Mouse (Mus musculus) skeletal muscle tissue, adult 2 months (tissue): ENCODE results near the gene Mark4.

ENCODE experiments used
- DNase-seq: peaks from one replicate; pipeline ENCODE4 v3.0.0-alpha.2; 2012; ENCODE audit warnings: low read depth, low spot score

The Mark4 gene

DNA sequence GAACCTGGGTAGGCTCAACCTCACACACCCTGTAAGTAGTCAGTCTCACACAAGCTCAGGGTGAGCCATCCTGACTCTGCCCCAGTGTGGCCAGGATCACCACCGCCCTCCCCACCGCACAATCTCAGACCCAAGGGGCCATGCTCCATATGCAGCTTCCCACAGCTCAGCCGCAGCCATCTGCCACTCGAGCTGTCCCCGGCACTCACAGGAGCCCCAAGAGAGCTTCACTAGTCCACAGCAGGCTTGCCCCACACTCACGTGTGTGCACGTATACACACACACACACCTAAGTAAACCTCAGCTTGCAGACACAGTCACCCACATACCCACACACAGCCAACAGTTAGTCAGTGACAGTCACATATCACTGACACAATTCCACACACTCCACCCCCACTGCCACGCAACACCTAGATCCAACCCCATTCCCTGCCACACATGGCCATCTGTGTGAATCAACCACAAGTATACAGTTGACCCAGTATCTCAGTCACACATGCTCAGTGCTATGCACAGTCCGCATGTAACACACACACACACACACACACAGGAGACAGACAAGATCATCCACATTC lies 56.0 kb downstream of the Mark4 start:
- no peak for DNase-seq

DNA sequence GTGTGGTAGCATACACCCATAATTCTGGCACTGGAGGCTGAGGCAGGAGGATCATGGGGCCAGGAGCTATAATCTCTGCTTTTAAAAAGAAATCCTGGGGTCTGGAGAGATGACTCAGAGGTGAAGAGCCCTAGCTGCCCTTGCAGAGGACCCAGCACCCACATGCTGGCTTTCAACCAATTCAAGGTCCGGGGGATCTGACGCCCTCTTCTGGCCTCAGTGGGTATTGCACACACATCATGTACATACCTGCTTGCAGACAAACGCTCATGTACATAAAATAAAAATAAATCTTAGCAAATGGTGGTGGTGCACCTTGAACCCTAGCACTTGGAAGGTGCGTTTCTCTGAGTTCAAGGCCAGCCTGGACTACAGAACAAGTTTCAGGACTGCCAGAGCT lies 57.7 kb downstream of the Mark4 start:
- DNase-seq: no peak

DNA sequence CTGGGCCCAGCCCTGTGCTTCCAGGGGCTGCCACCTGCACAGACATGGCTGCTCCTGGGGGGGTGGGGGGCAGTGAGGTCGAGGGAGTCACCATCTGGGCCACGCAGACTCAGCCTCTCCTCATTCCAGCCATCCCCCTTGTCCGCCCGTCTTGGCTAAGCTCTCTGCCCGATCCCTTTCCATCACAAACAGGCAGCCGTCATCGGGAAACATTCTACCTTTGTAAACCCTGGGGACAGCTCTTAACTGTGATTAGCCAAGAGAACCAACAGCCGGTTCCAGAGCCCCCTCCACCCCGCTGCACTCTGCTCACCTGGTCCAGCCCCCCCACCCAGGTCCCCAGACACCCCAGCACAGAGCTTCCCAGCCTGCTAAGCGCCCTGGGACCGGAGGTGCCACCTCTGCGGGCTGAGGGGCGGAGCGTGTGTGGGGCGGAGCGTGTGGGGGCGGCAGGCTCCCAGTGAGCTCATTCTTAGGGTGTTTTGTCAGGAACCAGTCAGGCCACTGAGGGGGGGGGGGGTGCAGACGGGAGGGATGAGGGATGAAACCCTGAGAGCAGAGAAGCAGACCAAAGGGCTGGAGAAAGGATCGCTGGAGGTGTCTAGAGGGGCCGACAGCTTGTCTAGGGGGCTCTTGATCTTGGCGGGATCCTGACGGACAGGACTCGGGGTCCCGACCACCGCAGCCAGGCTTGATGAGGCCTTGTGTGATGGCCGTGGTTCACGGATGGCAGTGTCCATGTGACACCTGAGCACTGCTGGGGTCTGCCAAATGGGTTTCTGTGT lies 58.9 kb downstream of the Mark4 start:
- DNase-seq: no peak

DNA sequence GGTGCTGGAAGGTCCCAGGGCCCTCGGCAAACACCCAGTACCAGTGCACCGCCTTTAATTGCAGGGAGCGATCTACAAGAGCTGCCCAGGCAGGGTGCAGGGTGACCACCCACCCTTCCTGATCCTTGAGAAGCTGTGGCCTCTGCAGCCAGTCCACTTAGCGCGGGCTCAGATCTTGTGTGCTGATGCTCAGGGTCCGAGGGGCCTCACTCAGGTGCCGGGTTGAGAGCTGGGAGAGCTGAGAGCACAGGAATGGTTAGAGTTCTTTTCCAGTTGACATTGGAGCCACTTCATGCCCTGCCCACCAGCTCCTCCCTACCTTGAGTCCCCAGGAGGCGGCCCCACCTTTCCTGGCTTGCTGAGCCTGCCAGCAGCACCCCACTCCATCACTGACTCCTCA lies 64.1 kb downstream of the Mark4 start:
- no peak for DNase-seq

DNA sequence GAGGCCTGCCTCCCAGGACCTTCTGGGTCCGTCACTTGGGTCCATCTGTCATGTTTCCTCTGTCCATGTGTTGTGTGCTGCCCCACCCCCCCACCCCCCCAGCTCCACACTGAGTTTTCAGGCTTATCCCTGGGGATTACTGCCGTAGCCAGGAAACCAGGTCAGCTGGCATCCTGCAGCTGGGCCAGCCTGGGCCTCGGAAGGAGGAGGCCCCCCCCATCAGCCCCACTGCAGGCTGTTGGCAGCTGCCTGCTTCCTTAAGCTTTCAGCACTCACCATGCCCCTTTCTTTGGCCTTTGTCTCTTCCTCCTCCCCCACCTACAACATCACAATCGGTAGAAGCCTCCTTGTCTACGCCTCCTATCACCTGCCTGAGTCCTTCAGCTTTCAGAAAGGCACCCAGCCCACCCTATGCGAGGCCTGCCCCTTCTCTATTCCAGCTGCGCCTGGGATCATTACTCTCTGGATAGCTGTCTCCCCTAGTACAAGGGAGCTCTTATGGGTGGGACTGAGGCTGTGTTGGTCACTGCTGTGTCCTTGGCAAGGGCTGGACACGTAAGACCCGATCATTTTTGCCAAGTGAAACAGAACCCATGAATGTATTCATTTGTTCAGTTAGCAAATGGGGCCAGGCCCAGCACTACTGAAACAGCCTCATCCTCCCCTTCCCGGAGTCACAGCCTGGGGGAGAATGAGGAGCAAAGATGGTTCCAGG lies 69.8 kb downstream of the Mark4 start:
- DNase-seq: no peak

DNA sequence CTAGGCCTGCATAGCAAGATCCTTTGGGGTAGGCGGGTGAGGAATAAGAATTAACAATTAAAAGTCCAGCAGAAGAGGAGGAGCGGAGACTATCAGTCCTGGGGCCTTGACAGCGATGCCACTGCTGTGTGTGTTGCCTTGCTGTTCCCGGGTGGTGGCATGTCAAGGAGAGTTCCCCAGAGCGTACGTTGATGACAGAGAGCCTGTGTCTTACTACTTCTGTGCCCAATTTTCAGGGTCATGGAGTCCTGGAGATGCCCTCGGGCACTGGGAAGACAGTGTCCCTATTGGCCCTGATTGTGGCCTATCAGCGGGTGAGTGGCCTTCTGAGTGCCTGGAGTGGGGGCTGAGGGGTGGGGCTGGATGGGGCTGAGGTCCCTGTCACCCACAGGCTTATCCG lies 74.9 kb downstream of the Mark4 start:
- DNase-seq: no peak

DNA sequence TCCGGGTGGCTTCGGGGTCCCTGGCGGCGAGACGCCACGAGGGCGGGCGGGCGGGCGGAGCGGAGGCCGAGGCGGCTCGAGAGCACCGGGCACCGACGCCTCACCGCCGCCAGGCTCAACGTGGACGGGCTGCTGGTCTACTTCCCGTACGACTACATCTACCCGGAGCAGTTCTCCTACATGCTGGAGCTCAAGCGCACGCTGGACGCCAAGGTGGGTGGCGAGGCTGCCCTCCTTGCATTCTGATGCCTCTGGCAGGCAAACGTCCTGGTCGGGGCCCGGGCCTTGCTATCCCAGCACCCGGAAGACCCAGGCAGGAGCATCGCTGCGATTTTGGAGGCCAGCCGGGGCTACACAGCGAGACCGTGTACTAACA lies 76.5 kb downstream of the Mark4 start:
- DNase-seq: no peak

DNA sequence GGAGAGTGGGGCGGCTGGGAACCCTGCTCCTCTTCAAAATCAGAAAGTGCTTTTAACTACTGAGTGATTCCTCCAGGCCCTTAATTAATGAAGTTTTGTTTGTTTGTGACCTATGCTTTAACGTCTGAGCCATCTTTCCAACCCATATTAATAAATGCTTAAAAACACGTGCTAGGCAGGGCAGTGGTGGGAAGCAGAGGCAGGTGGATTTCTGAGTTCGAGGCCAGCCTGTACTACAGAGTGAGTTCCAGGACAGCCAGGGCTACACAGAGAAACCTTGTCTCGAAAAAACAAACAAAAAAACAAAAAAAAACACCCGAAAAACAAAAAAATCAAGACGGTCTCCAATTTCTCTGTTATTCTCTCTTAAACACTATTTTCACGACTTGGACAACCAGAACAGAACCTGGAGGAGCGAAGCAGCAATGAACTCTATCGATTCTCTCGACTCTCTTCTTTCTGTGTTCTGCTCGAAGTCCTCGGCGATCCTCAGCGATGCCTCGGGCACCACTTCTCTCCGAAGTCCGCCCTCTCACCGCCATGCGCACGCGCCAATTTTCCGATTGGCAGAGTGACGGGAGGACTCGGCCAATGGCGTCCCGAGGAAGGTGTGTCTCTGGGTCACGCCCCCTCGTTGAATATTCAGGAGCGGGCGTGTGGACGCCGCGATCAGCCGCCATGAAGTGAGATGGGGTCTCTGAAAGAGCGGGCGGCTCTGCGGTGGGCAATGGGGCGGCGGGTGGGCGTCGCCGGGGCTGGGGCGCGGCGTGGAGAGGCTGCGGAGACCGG lies 77.0 kb downstream of the Mark4 start, which contains the start of gene Ercc2:
Gene Ercc2 (plus strand): TSS at position 634 of the 789 bp plus-strand sequence.
- peak; percentile 98 for DNase-seq

DNA sequence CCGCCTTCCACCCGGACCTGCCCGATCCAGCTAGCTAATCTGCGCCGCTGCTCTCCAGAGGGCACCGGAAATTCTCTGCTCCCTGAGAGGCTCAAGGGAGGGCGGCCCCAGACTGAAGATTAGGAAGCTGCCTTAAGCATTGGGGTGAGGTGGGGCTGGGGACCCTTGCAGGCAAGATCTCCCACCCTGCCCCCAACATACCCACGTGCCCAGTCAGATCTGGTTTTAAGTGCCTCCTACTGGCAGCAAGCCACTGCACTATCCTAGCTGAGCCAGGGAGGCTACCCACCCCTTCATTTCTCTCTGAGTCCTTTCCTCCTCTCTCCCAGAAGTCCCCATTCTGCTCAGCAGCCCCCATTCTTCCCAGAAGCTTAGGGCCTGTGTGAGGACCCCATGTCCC lies 80.6 kb downstream of the Mark4 start:
- DNase-seq: no peak

DNA sequence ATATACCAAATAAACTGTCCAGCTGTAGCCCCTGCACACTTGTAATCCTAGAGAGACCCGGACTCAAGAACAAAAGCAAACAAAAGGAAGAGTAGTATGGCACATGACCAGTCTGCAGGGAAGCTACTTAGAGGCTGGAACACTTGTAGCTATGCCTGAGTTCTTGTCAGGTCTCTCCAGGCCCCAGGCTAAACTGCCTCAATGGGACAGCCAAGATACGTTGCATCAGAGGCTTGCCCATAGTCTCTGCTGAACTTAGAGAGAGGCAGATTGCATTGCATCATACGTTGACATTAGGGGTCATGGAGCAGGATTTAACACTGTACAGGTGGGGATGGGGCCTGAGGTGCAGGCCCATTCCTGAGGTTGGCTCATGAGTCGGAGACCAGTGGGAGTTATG lies 82.6 kb downstream of the Mark4 start:
- DNase-seq: no peak

DNA sequence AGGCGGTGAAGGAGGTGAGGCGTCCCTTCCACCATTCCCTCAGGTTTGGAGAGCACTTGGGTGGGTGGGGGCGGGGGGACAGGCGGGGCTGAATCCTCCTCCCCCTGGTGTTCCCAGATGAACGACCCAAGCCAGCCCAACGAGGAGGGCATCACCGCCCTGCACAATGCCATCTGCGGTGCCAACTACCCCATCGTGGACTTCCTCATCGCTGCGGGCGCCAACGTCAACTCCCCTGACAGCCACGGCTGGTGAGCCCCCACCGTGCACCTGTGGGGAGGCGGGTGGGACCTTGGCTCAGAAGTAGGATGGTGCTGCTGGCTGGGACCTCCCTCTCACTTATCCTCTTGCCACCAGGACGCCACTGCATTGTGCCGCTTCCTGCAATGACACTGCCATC lies 83.3 kb downstream of the Mark4 start:
- DNase-seq: no peak
